Mouse (Mus musculus) lung, postnatal 36 days (tissue): Measurements from ENCODE around the gene Ankrd35.
"Not testable (repeated sequence)": the region's sequence is repeated elsewhere in the genome, so short reads cannot be mapped to it uniquely, and the experiment has no call there.

Experiments used
- DNase-seq: peaks from one replicate; pipeline ENCODE4 v3.0.0; 2022; ENCODE audit warnings: mixed read lengths

Gene Ankrd35

GRCm38 (mm10) chr3:96674442-96674841 is 4.5 kb downstream of the Ankrd35 start:
- DNase-seq: no peak

GRCm38 (mm10) chr3:96675171-96675570 is 5.2 kb downstream of the Ankrd35 start:
- DNase-seq: no peak

- DNase-seq: no peak
Measured at GRCm38 (mm10) chr3:96675690-96676089, 5.8 kb downstream of the Ankrd35 start.

DNA sequence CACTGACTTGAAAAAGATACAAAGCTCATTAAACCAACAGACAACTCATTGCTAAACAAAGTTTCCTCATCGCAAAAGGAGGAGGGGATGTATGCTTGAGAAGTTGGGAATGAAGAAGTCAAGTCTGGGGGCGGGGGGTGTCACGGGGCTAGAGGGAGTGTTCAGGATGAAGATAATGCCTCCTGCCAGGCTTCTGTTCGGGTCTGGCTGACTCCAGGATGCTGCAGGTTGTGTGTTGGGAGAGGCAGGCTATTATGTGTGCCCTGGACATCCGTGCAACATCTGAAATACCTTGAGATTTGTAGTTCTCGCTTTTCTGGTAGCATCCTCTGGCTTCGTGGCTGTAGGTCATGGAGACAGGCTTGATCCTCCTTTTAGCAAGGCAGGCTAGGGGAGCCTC is 8.5 kb downstream of the Ankrd35 start:
- DNase-seq: no peak

DNA sequence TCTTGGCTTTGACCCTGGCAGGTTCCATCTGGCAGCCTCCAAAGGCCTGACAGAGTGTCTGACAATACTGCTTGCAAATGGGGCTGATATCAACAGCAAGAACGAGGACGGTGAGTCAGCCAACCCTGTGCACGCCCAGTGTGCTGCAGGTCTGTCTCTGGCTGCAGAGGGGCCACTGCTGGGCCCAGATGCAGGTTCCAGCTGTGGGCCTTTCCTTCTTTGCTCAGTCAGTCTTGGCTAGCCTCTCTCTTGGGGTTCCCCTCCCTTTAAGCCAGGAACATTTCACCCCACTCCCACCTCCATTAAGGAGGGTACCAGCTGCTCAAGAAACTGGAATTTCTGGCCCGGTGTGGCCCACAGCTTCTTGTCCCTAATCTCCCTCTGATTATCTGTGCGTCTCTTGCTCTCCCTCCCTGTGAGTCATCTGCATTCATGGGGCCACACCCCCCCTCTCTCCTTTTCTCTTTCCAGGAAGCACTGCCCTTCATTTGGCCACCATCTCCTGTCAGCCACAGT is 9.3 kb downstream of the Ankrd35 start:
- DNase-seq: no peak

DNA sequence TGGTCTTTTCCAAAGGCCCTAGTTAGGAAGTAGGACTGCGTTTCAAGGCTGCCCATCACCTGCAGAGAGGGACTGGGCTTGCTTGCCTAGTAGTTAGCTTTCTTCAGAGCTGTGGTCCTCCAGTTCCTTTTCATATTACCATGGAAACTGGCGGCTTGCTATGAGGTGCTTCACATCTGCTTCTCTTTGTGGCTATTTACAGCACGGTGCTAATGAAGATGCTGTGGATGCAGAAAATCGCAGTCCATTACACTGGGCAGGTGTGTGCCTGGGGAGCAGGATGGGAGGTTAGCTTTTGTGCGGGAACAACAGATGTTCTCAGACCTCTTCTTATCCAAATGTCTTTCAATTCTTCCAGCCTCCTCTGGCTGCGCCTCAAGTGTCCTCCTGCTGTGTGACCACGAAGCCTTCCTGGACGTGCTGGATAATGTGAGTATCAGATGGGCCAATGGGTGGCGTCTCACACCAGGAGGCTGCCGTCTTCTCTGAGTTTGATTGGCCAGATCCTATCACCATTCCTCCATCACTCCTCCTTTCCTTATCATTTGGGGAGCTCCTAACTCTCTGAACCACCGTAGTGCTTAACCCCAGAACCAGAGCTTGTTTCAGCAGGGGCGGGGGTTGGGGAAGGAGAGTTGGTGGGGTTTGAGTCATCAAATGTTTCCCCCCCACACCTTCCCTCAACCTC is 10.5 kb downstream of the Ankrd35 start:
- DNase-seq: no peak

- DNase-seq: no peak
Measured at GRCm38 (mm10) chr3:96683496-96683895, 13.6 kb downstream of the Ankrd35 start.

DNA sequence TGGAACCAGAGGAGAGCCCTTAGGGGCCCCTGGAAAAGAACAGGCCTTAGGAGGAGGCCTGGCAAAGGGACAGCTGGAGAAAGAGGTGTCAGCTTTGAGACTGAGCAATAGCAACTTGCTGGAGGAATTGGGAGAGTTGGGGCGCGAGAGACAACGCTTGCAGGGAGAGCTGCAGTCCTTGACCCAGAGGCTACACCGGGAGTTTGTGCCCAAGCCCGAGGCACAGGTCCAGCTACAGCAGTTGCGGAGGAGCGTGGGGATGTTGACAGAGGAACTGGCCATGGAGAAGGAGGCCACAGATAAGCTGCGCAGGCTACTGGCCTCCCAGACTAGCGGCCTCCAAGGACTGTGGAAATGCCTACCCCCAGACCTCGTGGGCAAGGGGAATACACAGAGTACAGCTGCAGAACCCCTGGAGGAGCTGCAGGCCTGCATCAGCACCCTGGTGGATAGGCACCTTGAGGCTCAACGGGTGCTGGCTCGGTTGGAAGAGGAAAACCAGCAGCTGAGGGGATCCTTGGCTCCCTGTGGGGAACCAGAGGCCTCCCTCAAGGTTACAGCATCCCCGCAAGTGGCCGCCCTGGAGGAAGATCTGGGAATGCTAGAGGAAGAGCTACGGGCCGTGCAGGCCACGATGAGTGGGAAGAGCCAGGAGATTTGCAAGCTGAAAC is 14.4 kb downstream of the Ankrd35 start:
- no peak for DNase-seq

DNA sequence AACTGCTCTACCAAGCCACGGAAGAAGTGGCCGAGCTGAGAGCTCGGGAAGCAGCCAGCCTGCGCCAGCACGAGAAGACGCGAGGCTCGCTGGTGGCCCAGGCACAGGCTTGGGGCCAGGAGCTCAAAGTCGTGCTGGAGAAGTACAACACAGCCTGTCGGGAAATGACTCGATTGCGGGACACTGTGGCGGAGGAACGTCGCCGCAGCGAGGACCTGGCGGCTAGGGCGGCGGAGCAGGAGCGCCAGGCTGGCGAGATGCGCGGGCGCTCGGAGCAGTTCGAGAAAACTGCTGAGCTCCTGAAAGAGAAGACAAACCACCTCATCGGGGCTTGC is 14.9 kb downstream of the Ankrd35 start:
- DNase-seq: no peak

GRCm38 (mm10) chr3:96686057-96686456 is 16.1 kb downstream of the Ankrd35 start:
- not testable (repeated sequence) for DNase-seq

- DNase-seq: no peak
Measured at GRCm38 (mm10) chr3:96688854-96689253, 18.9 kb downstream of the Ankrd35 start.

- DNase-seq: no peak
Measured at GRCm38 (mm10) chr3:96690298-96690697, 20.4 kb downstream of the Ankrd35 start.

GRCm38 (mm10) chr3:96692506-96692905 is 22.6 kb downstream of the Ankrd35 start:
- no peak for DNase-seq

GRCm38 (mm10) chr3:96693579-96693978 is 23.6 kb downstream of the Ankrd35 start:
- no peak for DNase-seq

- peak; percentile 90 for DNase-seq
Measured at GRCm38 (mm10) chr3:96696198-96696765, 26.4 kb downstream of the Ankrd35 start, which contains the start of gene Pias3. Gene Pias3 (plus strand): TSS chr3:96696384.

GRCm38 (mm10) chr3:96696766-96697732 is 27.1 kb downstream of the Ankrd35 start:
- peak; percentile 91 for DNase-seq

GRCm38 (mm10) chr3:96698993-96699690 is 29.2 kb downstream of the Ankrd35 start:
- no peak for DNase-seq

DNA sequence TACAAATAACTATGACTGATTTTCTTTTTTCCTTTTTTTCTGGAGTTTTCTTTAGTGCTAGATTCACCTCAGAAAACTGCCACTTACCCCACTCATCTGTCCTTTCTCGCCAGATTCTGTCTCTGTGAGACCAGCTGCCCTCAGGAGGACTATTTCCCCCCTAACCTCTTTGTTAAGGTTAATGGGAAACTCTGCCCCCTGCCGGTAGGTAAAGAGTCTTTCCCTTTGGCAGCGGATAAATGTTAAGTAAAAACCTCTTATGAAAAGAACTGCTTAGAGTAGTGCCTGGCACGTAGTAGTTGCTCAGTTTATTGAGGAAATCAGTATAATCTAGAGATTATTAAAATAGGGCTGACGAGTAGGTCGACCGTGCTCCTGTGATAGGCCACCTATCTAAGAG is 30.4 kb downstream of the Ankrd35 start:
- peak; percentile 26 for DNase-seq

DNA sequence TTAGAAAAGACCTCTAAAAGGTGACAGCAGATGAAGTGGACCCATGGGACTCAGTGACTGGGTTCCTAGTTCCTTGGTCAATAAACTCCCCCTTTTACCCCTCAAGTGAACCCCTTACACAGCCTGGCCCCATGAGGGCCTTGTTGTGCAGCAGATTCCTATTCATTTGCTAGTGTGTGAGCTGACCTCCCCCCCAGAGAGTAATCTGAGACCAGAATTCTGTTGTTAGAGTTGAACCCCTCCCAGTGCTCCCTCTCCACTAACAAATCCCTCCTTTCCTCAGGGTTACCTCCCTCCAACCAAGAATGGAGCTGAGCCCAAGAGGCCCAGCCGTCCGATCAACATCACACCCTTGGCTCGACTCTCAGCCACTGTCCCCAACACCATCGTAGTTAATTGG is 31.1 kb downstream of the Ankrd35 start:
- DNase-seq: no peak

- no peak for DNase-seq
Measured at GRCm38 (mm10) chr3:96704778-96705177, 34.8 kb downstream of the Ankrd35 start.

GRCm38 (mm10) chr3:96706217-96706616 is 36.3 kb downstream of the Ankrd35 start:
- no peak for DNase-seq

- DNase-seq: no peak
Measured at GRCm38 (mm10) chr3:96706984-96707383, 37.1 kb downstream of the Ankrd35 start.
